Mouse (Mus musculus) forebrain, embryonic 15.5 days (tissue): Measurements from ENCODE around the gene Psd. TPM values are rescaled to one million over a fixed set of nuclear protein-coding genes. Genes with fewer than 3 reads are reported as not detected.

Source experiments
- ATAC-seq: fragments of 200-750 bp; cut with Nextera tagmentation; replicated peaks from 2 replicates; pipeline ENCODE4 v1.8.0; 2017; ENCODE audit warnings: mild to moderate bottlenecking, moderate TSS enrichment, moderate library complexity
- H3K27ac ChIP-seq: fragments of 300-500 bp; sonication (generic); replicated peaks from 2 replicates; pipeline ENCODE4 v1.5.1; 2015; ENCODE audit warnings: mild to moderate bottlenecking, inconsistent platforms
- H3K27me3 ChIP-seq: fragments of 300-500 bp; sonication (generic); 2 replicates; pipeline ENCODE4 v1.6.1; 2015; ENCODE audit warnings: inconsistent platforms
- H3K36me3 ChIP-seq: fragments of 300-500 bp; sonication (generic); 2 replicates; pipeline ENCODE4 v1.6.1; 2015; ENCODE audit warnings: mild to moderate bottlenecking, inconsistent platforms
- H3K4me1 ChIP-seq: fragments of 300-500 bp; sonication (generic); 2 replicates; pipeline ENCODE4 v1.6.1; 2015; ENCODE audit warnings: inconsistent platforms
- H3K4me2 ChIP-seq: fragments of 300-500 bp; sonication (generic); replicated peaks from 2 replicates; pipeline ENCODE4 v1.6.1; 2015; ENCODE audit warnings: mild to moderate bottlenecking, inconsistent platforms
- H3K4me3 ChIP-seq: fragments of 300-500 bp; sonication (generic); 2 replicates; pipeline ENCODE4 v1.5.1; 2015; ENCODE audit warnings: mild to moderate bottlenecking, inconsistent platforms
- H3K9ac ChIP-seq: fragments of 300-500 bp; sonication (generic); replicated peaks from 2 replicates; pipeline ENCODE4 v1.6.1; 2015; ENCODE audit warnings: mild to moderate bottlenecking, inconsistent platforms
- H3K9me3 ChIP-seq: fragments of 300-500 bp; sonication (generic); 2 replicates; pipeline ENCODE4 v1.6.1; 2016; ENCODE audit warnings: inconsistent platforms
- WGBS: fragments of 180-500 bp; shearing (Covaris S2); methylation state at CpG from one replicate; pipeline ENCODE4 v1.1.7; 2015; ENCODE audit warnings: mixed read lengths; 5-methylcytosine and 5-hydroxymethylcytosine counted together
- polyA plus RNA-seq: library from polyadenylated mRNA; unstranded; fragments of >200 nt; fragmentation: Nextera tagmentation; extraction: Ambion mirVana; gene quantifications from 2 replicates; pipeline ENCODE4 v1.2.1, GENCODE M21; 2015

Gene Psd
- polyA plus RNA-seq, 1 experiment from 2014 or later: 78.2 TPM

DNA sequence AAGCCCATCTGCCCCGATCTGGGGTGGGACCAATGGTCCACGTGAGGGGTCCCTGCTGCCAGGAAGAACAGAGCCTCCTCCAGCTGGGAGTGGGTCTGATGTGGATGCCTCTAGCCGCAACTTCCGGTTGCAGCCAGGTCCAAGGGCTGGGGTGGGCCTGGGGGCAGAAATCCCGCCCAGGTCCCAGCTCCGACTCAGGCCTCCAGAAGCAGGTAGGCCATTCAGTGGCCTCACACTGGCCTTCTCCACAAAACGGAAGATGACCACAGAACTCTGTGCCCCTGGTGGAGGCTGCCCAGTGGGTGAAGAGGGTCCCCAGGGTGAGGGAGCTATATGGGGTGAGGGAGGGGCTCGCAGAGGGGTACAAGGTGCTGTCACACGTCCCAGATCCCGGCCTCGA, 2.6 kb downstream of the Psd start:
- Histone ChIP-seq H3K4me3 (no peak overlapping the region), H3K27ac (no peak overlapping the region), H3K36me3 (no peaks in the 10 kb centered on the region), H3K9me3 (no peaks in the 10 kb centered on the region), H3K4me1 (peaks cover 84% of the 10 kb centered on the region), H3K9ac (peak overlapping the region; percentile 3; the same call in 1 of the 2 replicates), H3K27me3 (peaks cover 19% of the 10 kb centered on the region; the same call in 1 of the 2 replicates), H3K4me2 (peak overlapping the region; percentile 99; the same call in 1 of the 2 replicates)
- no peak for ATAC-seq
- WGBS: 72% methylated on average over 11 of the region's 11 CpGs

DNA sequence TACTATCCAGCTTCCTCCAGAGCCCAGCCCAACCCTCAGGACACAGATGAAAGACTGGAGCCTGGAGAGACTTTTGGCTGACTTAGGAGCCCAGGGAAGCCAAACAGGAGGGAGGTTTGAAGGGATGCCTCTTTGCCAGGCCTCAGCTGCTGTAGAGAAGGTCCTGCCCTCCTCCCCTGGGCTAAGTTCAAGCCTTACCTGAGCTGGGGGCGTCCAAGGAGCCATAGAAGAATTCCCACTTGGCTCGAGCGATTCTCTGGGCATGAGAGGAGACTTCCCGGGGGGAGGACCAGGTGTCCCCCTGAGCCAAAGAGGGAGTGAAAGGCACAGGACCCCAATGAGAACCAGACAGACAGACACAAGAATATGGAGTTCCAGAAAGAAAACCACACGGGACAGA, 3.2 kb downstream of the Psd start:
- H3K9ac ChIP-seq: no peak overlapping the region
- H3K36me3 ChIP-seq: no peaks in the 10 kb centered on the region
- 67% methylated on average over 5 of the region's 5 CpGs for WGBS
- peaks cover 22% of the 10 kb centered on the region; the same call in 1 of the 2 replicates for H3K27me3 ChIP-seq
- H3K4me3 ChIP-seq: no peak overlapping the region
- H3K9me3 ChIP-seq: no peaks in the 10 kb centered on the region
- ATAC-seq: no peak
- peaks cover 84% of the 10 kb centered on the region for H3K4me1 ChIP-seq
- 0 out of 2 replicates have a peak overlapping the region, but pooled peaks have one; percentile 4 for H3K4me2 ChIP-seq
- H3K27ac ChIP-seq: no peak overlapping the region

DNA sequence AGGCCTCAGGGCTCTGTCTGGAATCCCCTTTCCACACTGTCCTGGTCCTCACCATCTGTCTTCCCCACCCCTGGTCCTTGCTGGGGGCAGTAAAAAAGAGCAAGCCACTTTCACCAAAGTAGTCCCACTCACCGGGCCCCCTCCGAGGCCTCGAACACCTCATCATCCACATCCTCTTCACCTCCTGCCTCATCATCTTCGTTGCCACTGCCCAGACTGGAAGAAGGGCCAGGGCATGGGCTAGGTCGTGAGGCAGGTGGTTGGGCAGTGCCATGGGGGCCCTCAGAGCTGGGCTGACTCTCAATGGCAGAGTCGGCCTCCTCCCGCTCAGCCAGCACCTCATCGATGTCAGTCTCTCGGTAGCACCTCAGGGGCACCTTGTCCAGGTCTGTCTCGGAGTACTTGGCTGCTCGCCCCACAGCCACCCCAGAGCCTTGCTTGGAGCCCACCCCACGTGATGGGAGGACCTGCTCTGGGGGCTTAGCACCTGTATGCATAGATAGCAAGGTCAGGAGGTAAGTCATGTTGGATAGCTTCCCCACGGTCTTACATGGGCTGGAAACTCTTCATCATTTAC, 3.9 kb downstream of the Psd start:
- Histone ChIP-seq H3K9me3 (no peaks in the 10 kb centered on the region), H3K4me2 (0 out of 2 replicates have a peak overlapping the region, but pooled peaks have one; percentile 20), H3K36me3 (no peaks in the 10 kb centered on the region), H3K4me1 (peaks cover 90% of the 10 kb centered on the region), H3K27me3 (peaks cover 25% of the 10 kb centered on the region; the same call in 1 of the 2 replicates), H3K4me3 (no peak overlapping the region), H3K9ac (no peak overlapping the region), H3K27ac (peak overlapping the region; percentile 59; the same call in 1 of the 2 replicates)
- WGBS: 76% methylated on average over 13 of the region's 13 CpGs
- no peak for ATAC-seq

DNA sequence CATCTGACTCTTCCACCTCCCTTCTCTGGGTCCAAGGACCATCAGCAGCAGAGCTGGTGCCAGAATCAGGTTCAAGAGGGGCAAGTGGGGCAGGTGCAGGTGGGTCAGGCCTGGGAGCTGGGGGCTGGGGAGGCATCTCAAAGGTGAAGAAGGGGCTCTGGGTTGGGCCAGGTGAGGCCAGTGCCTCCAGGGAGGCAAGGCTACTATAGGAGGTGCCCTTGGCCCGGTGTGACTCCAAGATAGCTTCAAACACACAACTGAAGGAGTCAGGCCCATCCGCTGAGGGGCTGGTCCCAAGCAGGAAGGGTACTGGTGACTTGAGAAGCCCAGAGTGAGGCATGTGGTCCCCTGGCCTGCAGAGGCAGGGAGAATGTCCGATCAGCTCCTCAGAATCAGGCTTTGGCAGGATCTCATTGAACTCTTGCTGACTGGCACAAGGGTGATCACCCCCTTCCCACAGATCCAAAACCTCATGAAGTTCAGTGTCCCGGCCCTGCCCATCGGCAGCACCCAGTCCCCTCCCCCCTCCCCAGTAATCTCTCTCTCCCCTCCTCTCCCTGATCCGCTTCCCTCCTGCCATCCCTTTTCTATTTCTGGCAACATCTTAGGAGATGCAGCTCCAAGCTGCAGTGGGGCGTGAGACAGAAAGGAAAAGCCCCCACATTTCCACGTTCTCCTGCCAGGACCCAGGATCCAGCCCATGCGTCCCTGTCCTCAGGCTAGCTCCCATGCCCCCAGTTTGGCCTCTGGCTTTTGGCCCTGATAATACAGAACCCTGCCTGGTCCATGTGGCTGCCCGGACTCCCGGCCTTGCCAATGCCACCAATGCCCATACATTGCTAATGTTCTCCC, 4.6 kb downstream of the Psd start:
- Histone ChIP-seq H3K4me1 (peaks cover 89% of the 10 kb centered on the region), H3K4me2 (peak overlapping the region; percentile 20; the same call in 1 of the 2 replicates), H3K9ac (no peak overlapping the region), H3K27me3 (peaks cover 33% of the 10 kb centered on the region; the same call in 1 of the 2 replicates), H3K4me3 (no peak overlapping the region), H3K36me3 (no peaks in the 10 kb centered on the region), H3K9me3 (no peaks in the 10 kb centered on the region), H3K27ac (peak overlapping the region; percentile 59)
- WGBS: 55% methylated on average over 11 of the region's 11 CpGs
- ATAC-seq: no peak

DNA sequence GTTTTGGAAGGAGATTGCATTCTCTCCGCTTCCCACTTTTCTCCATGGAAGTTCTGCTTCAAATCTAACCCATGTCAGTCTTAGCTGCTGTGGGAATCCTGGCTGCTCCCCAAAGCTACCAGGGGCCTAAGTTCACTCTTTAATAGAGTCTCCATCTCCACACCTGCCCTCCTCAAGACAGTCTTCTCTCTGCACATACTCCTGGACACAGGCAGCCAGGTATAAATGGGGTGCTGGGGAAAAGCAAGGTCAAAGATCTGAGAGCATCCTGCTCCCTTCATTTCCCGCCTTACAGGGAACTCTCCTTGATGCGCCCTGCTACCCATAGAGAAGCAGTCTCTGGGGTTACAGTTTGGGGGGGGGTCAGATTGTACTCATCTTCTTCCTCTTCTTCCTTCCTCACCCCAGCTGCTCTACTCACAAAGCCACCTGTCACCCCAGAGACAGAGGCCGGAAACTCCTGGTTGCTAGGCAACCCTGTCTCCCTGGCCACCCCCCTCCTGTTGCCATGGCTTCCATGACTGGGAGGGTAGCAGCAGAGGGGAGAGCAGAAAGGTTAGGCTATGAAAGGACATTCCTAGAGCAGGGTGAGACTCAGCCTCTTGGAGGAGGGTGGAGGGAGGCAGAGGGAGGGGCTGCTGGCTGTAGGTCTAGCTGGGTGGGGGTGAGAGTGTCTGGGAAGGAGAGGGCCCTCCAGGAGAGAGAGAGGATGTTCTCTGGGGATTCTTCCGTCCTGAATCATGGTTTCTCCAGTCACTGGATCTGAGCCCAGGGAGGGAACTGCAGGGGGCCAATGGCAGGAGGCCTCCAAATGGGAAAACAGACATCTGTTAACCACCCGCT, 5.6 kb downstream of the Psd start:
- WGBS: 23% methylated on average over 6 of the region's 6 CpGs
- Histone ChIP-seq H3K36me3 (no peaks in the 10 kb centered on the region), H3K4me2 (peak overlapping the region; percentile 20), H3K9ac (no peak overlapping the region), H3K27ac (peak overlapping the region; percentile 59), H3K4me1 (peaks cover 92% of the 10 kb centered on the region), H3K4me3 (no peak overlapping the region), H3K9me3 (no peaks in the 10 kb centered on the region), H3K27me3 (peaks cover 43% of the 10 kb centered on the region)
- peak; percentile 23; the same call in 1 of the 2 replicates for ATAC-seq

DNA sequence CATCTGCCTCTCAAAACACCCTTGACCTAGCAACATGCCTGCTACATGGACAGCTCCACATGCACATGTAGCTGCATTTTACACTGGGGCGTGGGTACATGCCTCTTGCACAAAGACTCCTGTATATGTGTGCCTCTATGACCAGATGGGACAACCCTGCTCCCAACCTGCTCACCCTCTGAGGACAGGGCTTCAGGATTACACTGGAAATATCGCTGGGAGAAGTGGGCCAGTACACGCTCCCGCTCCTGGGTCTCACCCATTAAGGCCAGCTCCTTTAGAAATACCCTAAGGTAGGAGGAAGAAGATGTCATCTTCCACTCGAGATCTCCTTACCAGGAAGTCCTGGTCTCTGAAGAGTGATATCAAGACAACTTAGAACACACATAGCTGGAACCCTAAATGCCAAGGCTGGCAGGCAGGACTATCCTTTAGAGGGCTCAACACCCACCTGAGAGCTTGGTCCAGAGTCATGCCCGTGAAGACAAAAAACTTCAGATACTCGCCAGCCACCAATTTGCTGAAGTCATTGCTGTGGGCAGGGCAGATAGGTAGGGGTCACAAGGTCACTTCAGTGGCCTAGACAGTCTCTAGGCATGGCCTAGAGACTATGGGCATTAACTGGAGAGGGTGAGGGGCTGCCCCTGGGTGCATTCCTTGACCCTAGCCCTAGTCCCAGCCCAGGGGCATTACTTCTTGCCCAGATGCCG, 6.7 kb downstream of the Psd start:
- H3K4me1 ChIP-seq: peaks cover 86% of the 10 kb centered on the region
- WGBS: 82% methylated on average over 8 of the region's 8 CpGs
- H3K4me3 ChIP-seq: no peak overlapping the region
- no peaks in the 10 kb centered on the region for H3K9me3 ChIP-seq
- H3K4me2 ChIP-seq: no peak overlapping the region
- no peaks in the 10 kb centered on the region for H3K36me3 ChIP-seq
- no peak for ATAC-seq
- peaks cover 54% of the 10 kb centered on the region for H3K27me3 ChIP-seq
- no peak overlapping the region for H3K27ac ChIP-seq
- H3K9ac ChIP-seq: no peak overlapping the region

DNA sequence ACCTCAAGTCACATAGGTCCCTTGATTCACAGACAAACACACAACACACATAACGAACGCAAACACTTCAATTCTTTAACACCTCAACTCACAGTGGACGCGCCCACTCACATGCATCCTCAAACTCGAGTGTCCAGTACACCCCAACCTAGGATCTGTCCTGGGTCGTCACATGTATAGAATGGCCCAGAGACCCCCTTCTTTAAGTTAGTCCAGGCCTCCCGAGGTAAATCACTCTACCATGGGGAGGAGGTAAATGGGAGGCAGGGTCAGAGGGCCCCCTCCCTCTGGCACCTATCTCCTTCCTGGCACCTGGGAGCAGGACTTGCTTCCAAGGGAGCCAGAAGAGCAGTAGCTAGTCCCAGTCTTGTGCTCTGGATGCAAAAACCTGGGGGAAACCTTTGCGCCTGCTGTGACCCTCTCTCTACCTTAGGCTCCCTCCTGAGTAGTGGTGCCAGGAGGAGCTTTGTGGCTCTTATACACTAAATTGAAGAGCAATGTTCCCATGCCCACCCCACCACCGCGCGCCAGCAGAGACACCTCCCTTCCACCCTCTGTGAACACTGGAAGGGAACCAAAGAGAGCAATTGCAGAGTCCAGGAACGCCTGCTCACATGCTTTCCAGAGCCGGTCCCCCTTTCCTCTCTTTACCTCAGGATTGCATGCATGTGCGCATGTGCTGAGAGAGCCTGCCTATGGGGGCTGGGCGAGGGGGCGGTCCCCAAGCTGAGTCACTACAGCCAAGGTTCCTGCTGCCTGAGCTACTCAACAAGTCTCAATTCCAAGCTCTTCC, 8.2 kb downstream of the Psd start:
- peaks cover 72% of the 10 kb centered on the region for H3K4me1 ChIP-seq
- peaks cover 62% of the 10 kb centered on the region for H3K27me3 ChIP-seq
- H3K4me3 ChIP-seq: peak overlapping the region; percentile 48
- peak overlapping the region; percentile 29; the same call in 1 of the 2 replicates for H3K27ac ChIP-seq
- ATAC-seq: peak; percentile 54
- WGBS: 12% methylated on average over 16 of the region's 16 CpGs
- H3K9ac ChIP-seq: no peak overlapping the region
- no peaks in the 10 kb centered on the region for H3K9me3 ChIP-seq
- H3K36me3 ChIP-seq: peaks cover 3% of the 10 kb centered on the region; the same call in 1 of the 2 replicates
- H3K4me2 ChIP-seq: peak overlapping the region; percentile 59

DNA sequence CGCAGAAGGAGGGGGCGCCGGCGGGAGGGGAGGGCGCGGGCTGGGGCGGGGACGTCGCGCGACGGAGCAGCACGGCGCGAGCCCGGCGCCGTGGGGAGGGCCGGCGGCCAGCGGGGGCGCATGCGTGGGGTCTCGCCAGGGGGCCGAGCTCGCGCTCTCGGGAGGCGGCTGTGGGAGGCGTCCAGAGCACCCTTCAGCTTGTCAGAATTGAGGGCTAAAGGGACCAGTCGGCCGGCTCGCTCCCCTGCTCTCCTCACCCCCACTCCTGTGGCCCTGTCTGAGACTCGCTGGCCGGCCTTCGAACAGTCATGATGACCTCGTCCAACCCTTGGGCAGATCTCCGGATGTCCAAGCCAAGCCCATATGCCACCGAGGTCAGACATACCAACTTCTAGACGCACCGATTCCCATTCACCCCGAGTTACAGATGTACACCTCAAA, 8.9 kb downstream of the Psd start:
- H3K27me3 ChIP-seq: peaks cover 67% of the 10 kb centered on the region
- H3K4me2 ChIP-seq: peak overlapping the region; percentile 59
- no peaks in the 10 kb centered on the region for H3K9me3 ChIP-seq
- H3K36me3 ChIP-seq: peaks cover 7% of the 10 kb centered on the region; the same call in 1 of the 2 replicates
- peaks cover 65% of the 10 kb centered on the region for H3K4me1 ChIP-seq
- peak overlapping the region; percentile 60 for H3K9ac ChIP-seq
- ATAC-seq: peak; percentile 14; the same call in 1 of the 2 replicates
- peak overlapping the region; percentile 48 for H3K4me3 ChIP-seq
- 2% methylated on average over 41 of the region's 42 CpGs for WGBS
- H3K27ac ChIP-seq: 0 out of 2 replicates have a peak overlapping the region, but pooled peaks have one; percentile 28

DNA sequence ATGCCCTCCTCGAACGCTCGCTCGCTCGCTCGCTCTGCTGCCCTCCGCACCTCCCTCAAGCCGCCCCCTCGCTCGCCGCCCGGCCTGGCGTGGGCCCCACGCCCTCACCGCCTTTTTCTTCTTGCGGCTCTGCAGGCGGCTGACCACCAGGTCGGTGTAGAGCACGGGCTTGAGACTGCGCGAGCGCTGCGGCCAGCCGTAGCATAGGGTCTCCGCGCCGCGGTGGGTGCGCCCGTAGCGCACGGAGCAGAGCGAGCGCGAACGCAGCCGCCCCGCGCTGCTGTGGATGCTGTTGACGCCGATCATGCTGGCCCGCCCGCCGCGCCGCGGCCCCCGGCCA, 9.4 kb downstream of the Psd start:
- Histone ChIP-seq H3K9ac (peak overlapping the region; percentile 60), H3K9me3 (no peaks in the 10 kb centered on the region), H3K4me2 (peak overlapping the region; percentile 59), H3K36me3 (peaks cover 9% of the 10 kb centered on the region), H3K27me3 (peaks cover 67% of the 10 kb centered on the region), H3K27ac (0 out of 2 replicates have a peak overlapping the region, but pooled peaks have one; percentile 28), H3K4me3 (peak overlapping the region; percentile 48), H3K4me1 (peaks cover 60% of the 10 kb centered on the region)
- ATAC-seq: no peak
- under 1% methylated on average over 48 of the region's 48 CpGs for WGBS

DNA sequence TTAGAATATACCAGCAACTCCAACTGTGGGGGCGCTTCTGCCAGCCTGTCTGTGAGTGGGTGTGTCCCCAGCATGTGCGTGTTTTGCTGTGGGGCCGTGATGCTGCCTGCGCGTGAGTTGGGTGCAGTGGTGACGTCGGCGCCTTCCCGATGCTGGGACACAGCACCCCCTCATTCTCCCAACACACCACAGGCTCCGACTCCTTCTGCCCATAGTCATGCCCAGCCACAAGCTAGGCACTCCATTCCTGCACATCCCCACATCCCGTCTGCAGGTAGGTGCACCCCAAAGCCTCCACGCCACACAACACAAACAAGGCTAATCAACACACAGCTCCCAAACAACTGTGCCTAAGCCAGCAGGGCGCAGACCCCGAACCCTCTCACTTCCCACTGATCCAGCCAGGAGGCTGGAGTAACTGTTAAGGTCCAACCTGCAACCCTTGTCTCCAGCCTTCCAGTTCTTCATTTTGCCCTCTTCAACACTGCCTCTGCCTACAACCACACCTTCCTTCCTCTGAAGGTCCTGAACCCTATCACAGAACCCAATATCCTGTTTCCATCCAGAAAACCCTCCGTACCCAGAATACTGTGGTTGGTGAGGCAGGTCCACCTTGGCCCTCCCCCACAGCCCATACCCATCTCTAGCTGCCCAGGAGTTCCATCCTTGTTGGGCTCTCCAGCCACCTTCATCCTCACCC, 10.0 kb downstream of the Psd start:
- H3K4me2 ChIP-seq: peak overlapping the region; percentile 59
- no peak for ATAC-seq
- H3K27me3 ChIP-seq: peaks cover 67% of the 10 kb centered on the region
- H3K27ac ChIP-seq: 0 out of 2 replicates have a peak overlapping the region, but pooled peaks have one; percentile 28
- WGBS: 23% methylated on average over 15 of the region's 15 CpGs
- H3K9me3 ChIP-seq: no peaks in the 10 kb centered on the region
- peaks cover 11% of the 10 kb centered on the region for H3K36me3 ChIP-seq
- H3K9ac ChIP-seq: peak overlapping the region; percentile 60
- H3K4me1 ChIP-seq: peaks cover 55% of the 10 kb centered on the region
- H3K4me3 ChIP-seq: peak overlapping the region; percentile 48
